Comparison of ENCODE assay signal across 13 mouse cellular contexts in the genomic region with DNA sequence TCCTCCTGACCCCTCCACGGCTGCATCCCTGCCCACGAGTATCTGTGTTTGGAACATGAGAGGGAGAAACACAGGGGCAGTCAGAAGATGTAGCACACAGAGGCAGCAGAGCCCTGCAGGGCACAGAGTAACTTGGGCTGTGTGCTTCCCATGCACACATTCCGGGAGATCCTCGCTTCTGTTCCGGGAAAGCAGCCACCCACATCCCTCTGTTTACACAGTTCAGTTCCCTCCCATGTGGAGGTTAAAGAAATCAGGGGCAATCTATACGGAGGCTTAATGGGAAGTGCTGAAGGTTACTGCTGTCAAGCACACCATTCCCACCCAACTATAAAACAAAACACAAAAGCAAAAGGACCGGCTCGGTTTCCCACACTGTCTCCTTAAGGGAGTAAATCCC.
DNase-seq lines count a peak whose midpoint lies in the region; ATAC-seq lines count a peak whose summit lies in the region.
"Had no signal": no experiment of that assay in that cellular context is flagged by ENCODE, and none has a peak within 500 bp of the region (broad histone marks: within the 10 kb centered on the region; RNA-seq: fewer than 3 reads in every experiment).

No protein-coding gene starts in this region.

- no peaks in the 10 kb centered on the region for H3K36me3 ChIP-seq in heart, embryonic 12.5 days
- no peaks in the 10 kb centered on the region for H3K36me3 ChIP-seq in liver, embryonic 13.5 days
- 0 out of 2 replicates have a peak, but pooled peaks cover 4% of the 10 kb centered on the region for H3K36me3 ChIP-seq in forebrain, embryonic 13.5 days (ENCODE audit: poor library complexity, severe bottlenecking)
- H3K36me3 ChIP-seq in midbrain, embryonic 15.5 days (replicated peaks) = no peaks in the 10 kb centered on the region
- H3K36me3 ChIP-seq: embryonic facial prominence, embryonic 12.5 days had no signal

- peak overlapping the region; percentile 56; the same call in 1 of the 2 replicates for H3K27ac ChIP-seq in heart, embryonic 12.5 days (ENCODE audit: poor library complexity, severe bottlenecking)
- no peak overlapping the region for H3K27ac ChIP-seq in liver, embryonic 13.5 days
- H3K27ac ChIP-seq in forebrain, embryonic 13.5 days = peak overlapping the region; percentile 45
- H3K27ac ChIP-seq in midbrain, embryonic 15.5 days = peak overlapping the region; percentile 53
- H3K27ac ChIP-seq: embryonic facial prominence, embryonic 12.5 days had no signal

- H3K4me2 ChIP-seq in heart, embryonic 12.5 days = no peak overlapping the region
- H3K4me2 ChIP-seq in liver, embryonic 13.5 days = no peak overlapping the region
- no peak overlapping the region for H3K4me2 ChIP-seq in forebrain, embryonic 13.5 days
- no peak overlapping the region for H3K4me2 ChIP-seq in midbrain, embryonic 15.5 days
- H3K4me2 ChIP-seq: embryonic facial prominence, embryonic 12.5 days had no signal

- 16% methylated on average over 8 of the region's 8 CpGs for WGBS in heart, embryonic 12.5 days
- WGBS in liver, embryonic 13.5 days (ENCODE audit: insufficient replicate concordance) = 46% methylated on average over 8 of the region's 8 CpGs
- 39% methylated on average over 8 of the region's 8 CpGs for WGBS in forebrain, embryonic 13.5 days
- 34% methylated on average over 8 of the region's 8 CpGs for WGBS in midbrain, embryonic 15.5 days

- no peak; the same call in 1 of the 2 replicates for ATAC-seq in heart, embryonic 12.5 days (ENCODE audit: insufficient number of reproducible peaks, low FRiP score)
- peak; percentile 51; the same call in 1 of the 2 replicates for ATAC-seq in liver, embryonic 13.5 days (ENCODE audit: low read depth)
- no peak for ATAC-seq in forebrain, embryonic 13.5 days
- ATAC-seq in midbrain, embryonic 15.5 days (replicated peaks) = peak; percentile 28; the same call in 1 of the 2 replicates
- no peak for ATAC-seq in erythroid progenitor cell, adult 5-6 weeks (replicated peaks; ENCODE audit: low FRiP score, poor library complexity, severe bottlenecking)
- ATAC-seq: inflammation-experienced regulatory T-cells, adult 6 months had no signal

- no peaks in the 10 kb centered on the region for H3K9me3 ChIP-seq in heart, embryonic 12.5 days (replicated peaks)
- H3K9me3 ChIP-seq in liver, embryonic 13.5 days (replicated peaks) = no peaks in the 10 kb centered on the region
- no peaks in the 10 kb centered on the region for H3K9me3 ChIP-seq in forebrain, embryonic 13.5 days (replicated peaks)
- H3K9me3 ChIP-seq in midbrain, embryonic 15.5 days = no peaks in the 10 kb centered on the region
- H3K9me3 ChIP-seq: embryonic facial prominence, embryonic 12.5 days had no signal

- intact Hi-C loops in heart, postnatal 10 days (cut with DNase I) = no loop called here

- no peaks in the 10 kb centered on the region for H3K27me3 ChIP-seq in heart, embryonic 12.5 days (replicated peaks)
- H3K27me3 ChIP-seq in liver, embryonic 13.5 days = no peaks in the 10 kb centered on the region
- no peaks in the 10 kb centered on the region for H3K27me3 ChIP-seq in forebrain, embryonic 13.5 days
- no peaks in the 10 kb centered on the region for H3K27me3 ChIP-seq in midbrain, embryonic 15.5 days (replicated peaks)
- H3K27me3 ChIP-seq: embryonic facial prominence, embryonic 12.5 days had no signal

- H3K4me3 ChIP-seq in heart, embryonic 12.5 days = no peak overlapping the region
- no peak overlapping the region for H3K4me3 ChIP-seq in liver, embryonic 13.5 days (replicated peaks)
- H3K4me3 ChIP-seq in forebrain, embryonic 13.5 days = no peak overlapping the region
- no peak overlapping the region for H3K4me3 ChIP-seq in midbrain, embryonic 15.5 days
- H3K4me3 ChIP-seq: embryonic facial prominence, embryonic 12.5 days had no signal

- no peak for DNase-seq in heart, postnatal 10 days
- no peak for DNase-seq in liver, embryonic 13.5 days
- DNase-seq in liver = no peak
- DNase-seq in cerebellum, postnatal 10 days = no peak
- DNase-seq: adrenal gland, postnatal 14 days; cerebellum, adult 2 months; gastrocnemius, postnatal 25 days had no signal

- peaks cover 40% of the 10 kb centered on the region for H3K4me1 ChIP-seq in heart, embryonic 12.5 days (replicated peaks)
- H3K4me1 ChIP-seq in liver, embryonic 13.5 days (replicated peaks) = 0 out of 2 replicates have a peak, but pooled peaks cover 4% of the 10 kb centered on the region
- peaks cover 55% of the 10 kb centered on the region for H3K4me1 ChIP-seq in forebrain, embryonic 13.5 days
- H3K4me1 ChIP-seq in midbrain, embryonic 15.5 days = peaks cover 23% of the 10 kb centered on the region

- H3K9ac ChIP-seq in heart, embryonic 12.5 days = 0 out of 2 replicates have a peak overlapping the region, but pooled peaks have one; percentile 3
- no peak overlapping the region for H3K9ac ChIP-seq in liver, embryonic 13.5 days
- peak overlapping the region; percentile 21; the same call in 1 of the 2 replicates for H3K9ac ChIP-seq in forebrain, embryonic 13.5 days
- H3K9ac ChIP-seq in midbrain, embryonic 15.5 days = no peak overlapping the region
- H3K9ac ChIP-seq: embryonic facial prominence, embryonic 12.5 days had no signal

Comparison
In these comparisons a context has a peak if more than half of its experiments do, and no peak if none do; other contexts are left out.
1. ATAC-seq: peak in liver, embryonic 13.5 days (single experiment) and midbrain, embryonic 15.5 days (single experiment); none in heart, embryonic 12.5 days (single experiment), forebrain, embryonic 13.5 days (single experiment) and erythroid progenitor cell, adult 5-6 weeks (single experiment).
2. H3K9ac ChIP-seq: peak in heart, embryonic 12.5 days (single experiment) and forebrain, embryonic 13.5 days (single experiment); none in liver, embryonic 13.5 days (single experiment) and midbrain, embryonic 15.5 days (single experiment).